Mouse (Mus musculus) C2C12 (cell line): ENCODE results near the gene Gm9970.

Experiments used
- CEBPB ChIP-seq: IDR thresholded peaks from one replicate; pipeline ENCODE4 v1.6.1; 2011; ENCODE audit warnings: low read depth, mild to moderate bottlenecking, control low read depth, moderate library complexity
- CTCF ChIP-seq: IDR thresholded peaks from one replicate; pipeline ENCODE4 v1.5.1; 2011; ENCODE audit not compliant: control insufficient read depth, insufficient read depth, insufficient read length
- MYOD1 ChIP-seq: IDR thresholded peaks from one replicate; pipeline ENCODE4 v1.6.1; 2011; ENCODE audit warnings: low read depth; ENCODE audit not compliant: control insufficient read depth, insufficient read length
- MYOG ChIP-seq: IDR thresholded peaks from one replicate; pipeline ENCODE4 v1.6.1; 2011; ENCODE audit not compliant: control insufficient read depth, insufficient read length; ENCODE audit errors: extremely low read depth

DNA sequence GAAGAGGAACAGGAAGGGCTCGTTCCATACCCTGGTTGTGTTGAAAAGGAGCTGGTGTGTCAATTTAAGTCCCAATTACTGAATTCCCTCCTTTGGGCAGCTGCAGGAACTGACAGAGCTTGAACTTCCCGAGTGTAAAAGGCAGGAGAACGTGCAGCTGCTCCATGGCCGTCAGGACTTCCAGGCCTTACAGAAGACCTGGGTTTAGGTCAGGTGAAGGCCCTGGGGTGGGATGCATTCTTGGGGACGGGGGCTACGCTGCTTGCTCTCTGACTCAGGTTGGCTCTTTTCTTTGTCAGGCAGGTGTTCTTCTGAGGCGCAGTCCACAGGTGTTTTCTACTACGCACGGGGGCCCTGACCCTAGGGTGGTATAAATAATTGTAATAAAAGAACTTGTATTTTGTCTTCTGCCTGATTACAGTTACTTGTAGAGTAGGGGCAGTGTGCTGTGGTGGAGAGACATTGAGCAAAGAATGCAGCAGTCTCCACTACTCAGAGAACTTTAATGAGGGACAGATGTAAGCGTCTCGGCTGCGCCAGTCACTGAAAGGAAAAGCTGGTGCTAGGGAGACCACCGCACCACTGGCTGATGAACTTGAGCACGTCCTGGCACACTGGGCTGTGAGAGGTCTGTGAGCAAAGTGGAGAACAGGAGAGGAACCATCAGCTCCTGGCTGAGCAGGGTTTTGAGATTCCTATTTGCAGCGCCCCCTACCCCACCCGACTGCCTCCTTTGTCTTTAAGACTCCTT lies 11.9 kb upstream of the Gm9970 start:
- TF ChIP-seq CTCF (no peak), CEBPB (no peak), MYOD1 (no peak), MYOG (no peak)
